Mouse (Mus musculus) midbrain, embryonic 14.5 days (tissue): ENCODE data around the gene Olfr691. TPM values are rescaled to one million over a fixed set of nuclear protein-coding genes. Genes with fewer than 3 reads are reported as not detected.
"Not testable (repeated sequence)": the region's sequence is repeated elsewhere in the genome, so short reads cannot be mapped to it uniquely, and the experiment has no call there.

ENCODE experiments used
- ATAC-seq: fragments of 200-750 bp; cut with Nextera tagmentation; 2 replicates; pipeline ENCODE4 v1.8.0; 2017; ENCODE audit warnings: moderate number of reproducible peaks, moderate library complexity; ENCODE audit not compliant: low FRiP score, low TSS enrichment
- DNase-seq: peaks from one replicate; pipeline ENCODE4 v3.0.0-alpha.2; 2015
- H3K27ac ChIP-seq: fragments of 300-500 bp; sonication (generic); replicated peaks from 2 replicates; pipeline ENCODE4 v1.5.1; 2014; ENCODE audit warnings: mild to moderate bottlenecking, low read depth, low read length, moderate library complexity
- H3K27me3 ChIP-seq: fragments of 300-500 bp; sonication (generic); 2 replicates; pipeline ENCODE4 v1.6.1; 2014; ENCODE audit warnings: low read length, control low read depth, mixed read lengths; ENCODE audit not compliant: control insufficient read depth, insufficient read depth
- H3K36me3 ChIP-seq: fragments of 300-500 bp; sonication (generic); 2 replicates; pipeline ENCODE4 v1.6.1; 2014; ENCODE audit warnings: low read length, control low read depth; ENCODE audit not compliant: control insufficient read depth, insufficient read depth
- H3K4me1 ChIP-seq: fragments of 300-500 bp; sonication (generic); 2 replicates; pipeline ENCODE4 v1.6.1; 2014; ENCODE audit warnings: mild to moderate bottlenecking, antibody characterized with exemption, low read length, control low read depth; ENCODE audit not compliant: control insufficient read depth, insufficient read depth
- H3K4me2 ChIP-seq: fragments of 300-500 bp; sonication (generic); 2 replicates; pipeline ENCODE4 v1.6.1; 2014; ENCODE audit warnings: mild to moderate bottlenecking, low read length, moderate library complexity
- H3K4me3 ChIP-seq: fragments of 300-500 bp; sonication (generic); replicated peaks from 2 replicates; pipeline ENCODE4 v1.5.1; 2014; ENCODE audit warnings: low read depth, low read length
- H3K9ac ChIP-seq: fragments of 300-500 bp; sonication (generic); replicated peaks from 2 replicates; pipeline ENCODE4 v1.6.1; 2014; ENCODE audit warnings: mild to moderate bottlenecking, low read length, moderate library complexity
- H3K9me3 ChIP-seq: fragments of 300-500 bp; sonication (generic); 2 replicates; pipeline ENCODE4 v1.6.1; 2016; ENCODE audit warnings: low read length, control low read depth, mixed read lengths; ENCODE audit not compliant: control insufficient read depth
- WGBS: fragments of 180-500 bp; shearing (Covaris S2); extraction: QIAGEN DNeasy Blood & Tissue Kit; methylation state at CpG from one replicate; pipeline ENCODE4 v1.1.7; 2014; 5-methylcytosine and 5-hydroxymethylcytosine counted together
- polyA plus RNA-seq: library from polyadenylated mRNA; unstranded; fragments of >200 nt; fragmentation: Nextera tagmentation; extraction: Ambion mirVana; gene quantifications from 2 replicates; pipeline ENCODE4 v1.2.1, GENCODE M21; 2014

The Olfr691 gene
- polyA plus RNA-seq, 1 experiment from 2014 or later = 0.14 TPM

DNA sequence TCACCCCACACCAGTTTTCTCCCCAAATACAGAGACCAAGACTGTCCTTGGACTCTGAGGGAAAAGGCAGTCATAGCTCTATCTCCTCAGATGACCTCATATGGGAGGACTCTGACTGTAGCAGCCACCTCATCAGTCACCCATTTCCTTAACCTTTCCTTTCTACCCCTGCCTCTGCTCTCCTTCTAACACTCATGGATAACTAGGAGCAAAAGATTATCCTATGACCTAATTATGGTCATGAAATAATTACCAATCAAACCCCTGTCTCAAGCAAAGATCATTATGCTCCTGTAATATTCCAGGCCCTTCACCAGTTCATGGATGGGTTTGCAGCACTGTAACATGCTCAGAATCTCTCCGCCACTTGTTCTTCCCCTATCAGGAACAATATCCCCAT lies 25.9 kb upstream of the Olfr691 start, which contains the start of gene Olfr692:
Gene Olfr692 (plus strand): TSS at position 301 of the 400 bp plus-strand sequence.
- no peak within 1 kb of the TSS for H3K27ac ChIP-seq
- H3K4me1 ChIP-seq = no peaks in the 10 kb centered on the region
- H3K4me3 ChIP-seq = no peak within 1 kb of the TSS
- H3K36me3 ChIP-seq = peaks cover 6% of the 10 kb centered on the region
- H3K27me3 ChIP-seq = no peaks in the 10 kb centered on the region
- H3K9me3 ChIP-seq = no peaks in the 10 kb centered on the region
- no peak for ATAC-seq
- WGBS = 98% methylated on average over 1 of the region's 1 CpGs
- H3K4me2 ChIP-seq = no peak within 1 kb of the TSS
- no peak within 1 kb of the TSS for H3K9ac ChIP-seq
- no peak for DNase-seq

DNA sequence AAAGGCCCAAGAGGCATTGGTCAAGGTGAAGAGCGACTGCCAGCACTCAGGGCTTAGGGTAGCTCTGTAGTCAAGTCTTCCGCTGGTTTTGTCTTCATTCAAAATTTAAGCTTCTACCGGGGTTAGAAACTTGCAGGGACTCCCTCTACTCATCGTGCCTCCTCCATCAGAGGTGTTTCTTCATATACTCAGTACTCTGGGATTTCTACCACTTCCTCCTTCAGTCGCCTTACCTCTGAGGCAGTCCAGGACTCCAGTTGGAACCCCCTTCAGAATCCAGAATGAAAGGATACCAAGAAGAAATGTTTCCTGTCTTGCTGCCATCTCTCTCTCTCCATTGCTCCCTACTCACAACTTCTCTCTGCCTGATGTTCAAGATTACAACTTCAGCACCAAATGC lies 25.2 kb upstream of the Olfr691 start:
- Histone ChIP-seq H3K9ac (no peak overlapping the region), H3K27ac (no peak overlapping the region), H3K27me3 (no peaks in the 10 kb centered on the region), H3K4me1 (no peaks in the 10 kb centered on the region), H3K9me3 (no peaks in the 10 kb centered on the region), H3K4me2 (no peak overlapping the region), H3K36me3 (peaks cover 3% of the 10 kb centered on the region), H3K4me3 (no peak overlapping the region)
- 86% methylated on average over 5 of the region's 5 CpGs for WGBS
- DNase-seq = no peak
- ATAC-seq = no peak

DNA sequence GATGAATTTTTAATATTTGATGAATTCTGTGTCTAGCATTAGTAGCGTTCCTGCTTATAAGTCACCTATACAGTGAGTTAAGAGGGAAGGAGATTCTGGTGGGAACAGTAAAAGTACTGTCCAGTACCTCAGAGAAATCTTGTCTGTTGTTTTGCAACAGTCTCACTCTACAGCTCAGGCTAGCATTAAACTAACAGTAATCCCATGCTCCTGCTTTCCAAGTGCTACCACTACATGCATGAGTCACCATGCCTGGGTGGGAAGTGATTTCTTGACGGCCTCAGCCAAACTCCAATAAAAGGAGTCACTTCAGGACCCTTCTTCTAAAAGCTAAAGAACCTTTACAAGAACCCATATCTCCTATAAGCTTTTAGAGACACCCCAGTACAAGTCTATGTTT lies 19.6 kb upstream of the Olfr691 start:
- Histone ChIP-seq H3K4me1 (no peaks in the 10 kb centered on the region), H3K9ac (no peak overlapping the region), H3K9me3 (no peaks in the 10 kb centered on the region), H3K27me3 (no peaks in the 10 kb centered on the region), H3K4me3 (no peak overlapping the region), H3K27ac (no peak overlapping the region), H3K36me3 (no peaks in the 10 kb centered on the region), H3K4me2 (no peak overlapping the region)
- ATAC-seq (no peak), DNase-seq (no peak)
- 90% methylated on average over 2 of the region's 2 CpGs for WGBS

DNA sequence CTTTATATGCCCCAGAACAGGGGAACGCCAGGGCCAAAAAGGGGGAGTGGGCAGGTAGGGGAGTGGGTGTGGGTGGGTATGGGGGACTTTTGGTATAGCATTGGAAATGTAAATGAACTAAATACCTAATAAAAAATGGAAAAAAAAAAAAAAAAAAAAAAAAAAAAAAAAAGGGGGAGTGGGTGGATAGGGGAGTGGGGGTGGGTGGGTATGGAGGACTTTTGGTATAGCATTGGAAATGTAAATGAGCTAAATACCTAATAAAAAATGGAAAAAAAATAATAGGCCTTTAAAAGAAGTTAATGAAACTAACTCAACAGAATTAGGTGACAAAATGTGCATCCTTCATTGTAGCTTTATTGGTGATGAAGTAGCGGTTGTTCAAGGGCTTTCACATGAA lies 14.4 kb upstream of the Olfr691 start:
- H3K27ac ChIP-seq, DNase-seq, H3K9ac ChIP-seq, H3K36me3 ChIP-seq, H3K4me1 ChIP-seq, H3K9me3 ChIP-seq, H3K4me2 ChIP-seq, H3K4me3 ChIP-seq, H3K27me3 ChIP-seq: not testable (repeated sequence)
- ATAC-seq = peak; percentile 90
- 96% methylated on average over 1 of the region's 2 CpGs for WGBS

DNA sequence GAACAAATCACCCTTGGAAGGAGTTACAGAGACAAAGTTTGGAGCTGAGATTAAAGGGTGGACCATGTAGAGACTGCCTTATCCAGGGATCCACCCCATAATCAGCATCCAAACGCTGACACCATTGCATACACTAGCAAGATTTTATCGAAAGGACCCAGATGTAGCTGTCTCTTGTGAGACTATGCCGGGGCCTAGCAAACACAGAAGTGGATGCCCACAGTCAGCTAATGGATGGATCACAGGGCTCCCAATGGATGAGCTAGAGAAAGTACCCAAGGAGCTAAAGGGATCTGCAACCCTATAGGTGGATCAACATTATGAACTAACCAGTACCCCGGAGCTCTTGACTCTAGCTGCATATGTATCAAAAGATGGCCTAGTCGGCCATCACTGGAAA lies 14.0 kb upstream of the Olfr691 start:
- WGBS = no CpG with 5 or more reads among the region's 5 CpGs
- H3K9ac ChIP-seq, DNase-seq, H3K4me3 ChIP-seq, H3K27me3 ChIP-seq, H3K4me2 ChIP-seq, H3K36me3 ChIP-seq, H3K4me1 ChIP-seq, H3K27ac ChIP-seq, H3K9me3 ChIP-seq: not testable (repeated sequence)
- peak; percentile 60; the same call in 1 of the 2 replicates for ATAC-seq

DNA sequence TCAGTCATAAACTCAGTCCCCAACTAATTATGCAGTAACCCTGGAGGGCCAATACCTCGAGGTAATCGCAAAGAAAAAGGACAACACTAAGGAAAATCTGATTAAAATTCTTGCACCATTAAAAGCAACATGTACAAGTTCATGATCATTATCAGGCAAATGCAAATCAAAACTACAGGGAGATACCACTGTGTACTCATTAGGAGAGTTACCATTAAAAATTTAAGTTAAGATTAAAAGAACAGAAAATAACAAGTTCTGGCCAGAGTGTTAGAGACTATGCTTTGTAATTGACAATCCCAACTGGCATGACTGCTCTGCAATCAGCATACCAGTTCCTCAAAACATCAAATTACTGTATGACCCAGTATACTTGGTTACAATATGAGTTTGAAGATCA lies 682 bp upstream of the Olfr691 start:
- Histone ChIP-seq H3K27me3 (no peaks in the 10 kb centered on the region), H3K9ac (no peak overlapping the region), H3K36me3 (no peaks in the 10 kb centered on the region), H3K4me1 (no peaks in the 10 kb centered on the region), H3K4me3 (no peak overlapping the region), H3K4me2 (no peak overlapping the region), H3K27ac (no peak overlapping the region), H3K9me3 (no peaks in the 10 kb centered on the region)
- DNase-seq (peak; percentile 2), ATAC-seq (no peak; the same call in 1 of the 2 replicates)
- WGBS = 64% methylated on average over 2 of the region's 2 CpGs

DNA sequence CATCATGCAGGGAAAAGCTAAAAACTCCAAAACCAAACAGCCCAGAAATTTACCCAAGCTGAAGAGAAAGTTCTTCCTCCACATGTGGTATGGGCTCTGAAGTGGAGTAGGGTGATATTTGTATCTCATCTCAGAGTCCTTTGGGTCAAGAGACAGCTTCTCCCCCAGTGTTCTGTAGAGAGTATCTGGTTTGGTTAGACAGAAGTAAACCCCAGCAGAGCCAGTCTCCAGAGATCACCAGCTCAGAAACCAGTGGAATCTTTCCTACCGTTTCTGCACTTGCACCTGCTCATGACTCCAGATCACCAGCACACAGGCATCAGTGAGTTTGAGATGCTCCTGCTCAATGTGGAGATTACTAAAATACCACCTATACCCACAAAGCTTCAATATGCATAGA lies 8.1 kb downstream of the Olfr691 start, which contains the start of gene Olfr690:
Gene Olfr690 (minus strand): TSS at position 101 of the 400 bp plus-strand sequence.
- no peaks in the 10 kb centered on the region for H3K4me1 ChIP-seq
- no peak within 1 kb of the TSS for H3K9ac ChIP-seq
- H3K27me3 ChIP-seq = no peaks in the 10 kb centered on the region
- no peak for ATAC-seq
- DNase-seq = no peak
- no peak within 1 kb of the TSS for H3K27ac ChIP-seq
- H3K4me2 ChIP-seq = no peak within 1 kb of the TSS
- no peak within 1 kb of the TSS for H3K4me3 ChIP-seq
- WGBS = 78% methylated on average over 1 of the region's 1 CpGs
- no peaks in the 10 kb centered on the region for H3K9me3 ChIP-seq
- H3K36me3 ChIP-seq = no peaks in the 10 kb centered on the region

DNA sequence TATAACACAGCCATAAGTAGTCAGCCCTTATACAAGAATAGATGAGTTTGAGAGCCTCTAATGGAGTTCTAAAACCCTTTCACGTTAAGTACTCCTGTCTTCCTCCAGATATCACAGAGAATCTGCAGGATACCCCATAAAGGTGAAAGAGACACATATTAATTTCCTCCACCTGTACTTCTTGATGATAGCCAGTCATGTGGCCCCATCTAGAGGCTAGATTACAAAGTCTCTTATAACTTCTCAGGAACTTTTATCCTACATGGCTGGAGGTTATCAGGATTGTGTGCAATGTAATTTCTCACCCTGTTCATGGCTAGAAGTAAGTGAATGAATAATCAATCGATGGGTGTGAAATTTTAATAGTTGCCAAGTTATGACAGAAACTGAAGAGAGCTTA lies 16.8 kb downstream of the Olfr691 start:
- DNase-seq = no peak
- no peak overlapping the region for H3K4me2 ChIP-seq
- no peaks in the 10 kb centered on the region for H3K9me3 ChIP-seq
- no peak overlapping the region for H3K9ac ChIP-seq
- no peak for ATAC-seq
- no peaks in the 10 kb centered on the region for H3K4me1 ChIP-seq
- H3K27me3 ChIP-seq = no peaks in the 10 kb centered on the region
- no peaks in the 10 kb centered on the region for H3K36me3 ChIP-seq
- no peak overlapping the region for H3K4me3 ChIP-seq
- no peak overlapping the region for H3K27ac ChIP-seq
- 81% methylated on average over 2 of the region's 2 CpGs for WGBS

DNA sequence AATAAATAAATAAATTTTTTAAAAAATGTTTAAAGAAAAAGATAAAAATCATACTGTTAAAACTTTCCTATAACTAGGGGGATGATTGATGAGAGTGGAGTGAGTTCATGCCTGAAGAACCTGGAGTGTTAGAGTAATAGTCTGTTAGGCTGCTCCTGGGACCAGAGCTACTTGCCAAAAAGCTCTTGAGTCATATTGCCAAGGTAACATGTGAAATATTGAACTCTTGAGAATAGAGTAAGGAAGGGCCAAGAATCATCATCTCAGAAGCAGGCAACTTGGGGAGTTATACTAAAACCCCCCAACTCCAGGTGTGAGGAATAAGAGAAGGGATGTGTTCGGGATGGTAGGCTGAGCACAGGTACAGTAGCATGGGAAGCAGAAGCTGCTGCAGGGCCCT lies 31.2 kb downstream of the Olfr691 start, which contains the start of gene Olfr689:
Gene Olfr689 (plus strand): TSS at position 301 of the 400 bp plus-strand sequence.
- Histone ChIP-seq H3K4me1 (no peaks in the 10 kb centered on the region), H3K36me3 (no peaks in the 10 kb centered on the region), H3K9me3 (no peaks in the 10 kb centered on the region), H3K9ac (no peak within 1 kb of the TSS), H3K4me2 (no peak within 1 kb of the TSS), H3K27me3 (no peaks in the 10 kb centered on the region), H3K27ac (no peak within 1 kb of the TSS), H3K4me3 (no peak within 1 kb of the TSS)
- DNase-seq (no peak), ATAC-seq (no peak)
- 80% methylated on average over 1 of the region's 1 CpGs for WGBS
